Mouse (Mus musculus) cerebellum, postnatal 10 days (tissue): ENCODE measurements at regions not wholly inside any gene's neighbourhood (a gene's known extent, or its start where the extent isn't known, plus 50 kb on each side); places are given as distances from the start of the nearest gene placed in this dataset.

ENCODE experiments used
- DNase-seq, 2 experiments: peaks; one replicate each; pipeline ENCODE4 v3.0.0; 2021; ENCODE audit warnings: mixed read lengths in 2 of 2

DNA sequence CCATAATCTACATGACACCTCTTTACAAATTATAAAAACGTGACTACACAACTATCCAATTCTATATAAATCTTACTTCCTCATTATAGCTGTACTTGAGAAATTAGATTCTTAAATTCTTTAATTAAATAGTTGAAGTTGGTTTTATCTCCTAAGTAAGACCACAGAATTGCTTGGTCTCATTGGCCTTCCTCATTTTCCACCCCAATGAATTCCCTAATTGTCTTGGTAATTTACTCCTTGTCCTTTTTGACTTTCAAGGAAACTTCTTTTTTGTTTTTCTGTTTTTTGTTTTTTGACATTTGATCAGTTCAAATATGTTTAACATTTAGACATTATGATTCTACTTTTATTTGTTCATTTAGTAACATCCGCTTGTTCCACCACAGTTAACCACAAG is 1591.7 kb upstream of the Pcdh20 start:
- DNase-seq = no peak

DNA sequence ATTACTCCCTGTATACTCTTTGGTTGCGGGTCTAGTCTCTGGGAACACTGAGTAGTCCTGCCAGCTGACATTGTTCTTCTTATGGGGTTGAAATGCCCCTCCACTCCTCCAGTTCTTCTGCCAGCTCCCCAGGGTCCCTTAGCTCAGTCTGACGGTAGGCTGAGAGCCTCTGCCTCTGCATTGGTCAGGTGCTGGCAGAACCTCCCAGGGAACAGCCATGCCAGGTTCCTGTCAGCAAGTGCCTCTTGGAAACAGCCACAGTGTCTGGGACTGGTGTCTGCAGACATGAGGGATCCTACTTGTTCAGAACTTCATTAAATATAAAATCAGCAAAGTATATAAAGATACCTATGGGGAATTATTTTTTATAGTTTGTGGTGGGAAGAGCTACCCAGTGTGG is 1578.6 kb upstream of the Pcdh20 start:
- peak; percentile 7 to 29 for DNase-seq

DNA sequence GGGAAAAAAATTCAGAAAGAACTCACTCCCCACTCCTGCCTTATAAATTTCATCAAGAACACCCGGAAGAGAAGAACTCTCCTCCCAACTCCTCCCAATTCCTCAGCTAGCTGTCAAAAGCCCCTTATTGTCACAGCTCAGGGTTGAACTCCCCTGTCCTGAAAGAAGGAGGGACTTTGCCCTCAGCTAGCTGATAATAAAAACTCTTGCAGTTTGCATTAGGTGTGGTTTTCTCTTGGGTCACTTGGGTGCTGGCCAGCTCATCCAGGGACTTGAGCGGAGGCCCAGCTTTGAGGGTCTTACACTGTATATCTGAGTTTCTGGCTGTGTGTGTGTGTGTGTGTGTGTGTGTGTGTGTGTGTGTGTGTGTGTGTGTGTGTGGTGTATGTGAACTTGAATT is 1577.6 kb upstream of the Pcdh20 start:
- DNase-seq = peak; percentile 3 to 6
